Mouse (Mus musculus): Measurements from ENCODE around the gene Ptprk.

- no peak for TF ChIP-seq POLR2A (IDR thresholded peaks at IDR 0.05; ENCODE audit: insufficient read depth, low read depth, low read length)
- TF ChIP-seq CTCF (IDR thresholded peaks at IDR 0.05): no peak
Measured at GRCm38 (mm10) chr10:28395610-28396519, 321.2 kb downstream of the Ptprk start.
